Comparison of ENCODE assay signal across 32 mouse cellular contexts in genomic region chr13:37798811-37799210, GRCm38 (mm10).
"Had no signal": no experiment of that assay in that cellular context is flagged by ENCODE, and none has a peak within 500 bp of the region (broad histone marks: within the 10 kb centered on the region; RNA-seq: fewer than 3 reads in every experiment).

No protein-coding gene starts in this region.

- H3K4me1 ChIP-seq: hindbrain, embryonic 15.5 days had no signal

- DNase-seq: heart, adult 2 months; heart, postnatal 10 days; heart, postnatal 14 days; heart, postnatal 36 days; heart, postnatal 4 days; kidney, adult 11 months; kidney, adult 18-20 months; kidney, adult 2 months; kidney, adult 8-10 months; kidney, adult 9 months; kidney, postnatal 10 days; kidney, postnatal 14 days; kidney, postnatal 25 days; kidney, postnatal 36 days; kidney, postnatal 4 days; layer of hippocampus, adult 9-11 months; layer of hippocampus, postnatal 36 days had no signal

- H3K27ac ChIP-seq: heart, adult 2 months; hindbrain, embryonic 10.5 days; hindbrain, embryonic 12.5 days; hindbrain, embryonic 13.5 days; hindbrain, embryonic 14.5 days; hindbrain, embryonic 15.5 days; hindbrain, postnatal 0 days; intestine, embryonic 15.5 days; kidney, embryonic 15.5 days; kidney, postnatal 0 days; layer of hippocampus, adult 2 months had no signal

- H3K9ac ChIP-seq: heart, embryonic 12.5 days; heart, embryonic 15.5 days; hindbrain, embryonic 12.5 days; hindbrain, embryonic 13.5 days; hindbrain, embryonic 14.5 days; hindbrain, embryonic 15.5 days; intestine, embryonic 15.5 days; kidney, embryonic 15.5 days had no signal

- H3K4me3 ChIP-seq: heart, adult 2 months; heart, embryonic 12.5 days; hindbrain, embryonic 10.5 days; hindbrain, embryonic 12.5 days; hindbrain, embryonic 13.5 days; hindbrain, embryonic 15.5 days; intestine, embryonic 15.5 days; kidney, embryonic 15.5 days; layer of hippocampus, adult 2 months had no signal

- H3K27me3 ChIP-seq: heart, embryonic 12.5 days; heart, embryonic 15.5 days; hindbrain, embryonic 13.5 days; hindbrain, embryonic 15.5 days; intestine, embryonic 15.5 days; kidney, embryonic 15.5 days had no signal

- H3K4me2 ChIP-seq: hindbrain, embryonic 12.5 days; hindbrain, embryonic 13.5 days; hindbrain, embryonic 14.5 days; hindbrain, embryonic 15.5 days; intestine, embryonic 15.5 days; kidney, embryonic 15.5 days had no signal

- ATAC-seq: hindbrain, embryonic 16.5 days; hindbrain, postnatal 0 days; inflammation-experienced regulatory T-cells, adult 6 months; intestine, embryonic 15.5 days had no signal

- H3K36me3 ChIP-seq: heart, embryonic 10.5 days; heart, embryonic 12.5 days; heart, embryonic 15.5 days; hindbrain, embryonic 10.5 days; hindbrain, embryonic 12.5 days; hindbrain, embryonic 13.5 days; hindbrain, embryonic 15.5 days; intestine, embryonic 15.5 days; kidney, embryonic 15.5 days had no signal

- H3K9me3 ChIP-seq: heart, embryonic 10.5 days; heart, embryonic 12.5 days; heart, embryonic 15.5 days; hindbrain, embryonic 10.5 days; hindbrain, embryonic 12.5 days; hindbrain, embryonic 13.5 days; hindbrain, embryonic 15.5 days; intestine, embryonic 15.5 days; kidney, embryonic 15.5 days had no signal
